Mouse (Mus musculus): Measurements from ENCODE around the gene Tmem256.

Tmem256 gene

DNA sequence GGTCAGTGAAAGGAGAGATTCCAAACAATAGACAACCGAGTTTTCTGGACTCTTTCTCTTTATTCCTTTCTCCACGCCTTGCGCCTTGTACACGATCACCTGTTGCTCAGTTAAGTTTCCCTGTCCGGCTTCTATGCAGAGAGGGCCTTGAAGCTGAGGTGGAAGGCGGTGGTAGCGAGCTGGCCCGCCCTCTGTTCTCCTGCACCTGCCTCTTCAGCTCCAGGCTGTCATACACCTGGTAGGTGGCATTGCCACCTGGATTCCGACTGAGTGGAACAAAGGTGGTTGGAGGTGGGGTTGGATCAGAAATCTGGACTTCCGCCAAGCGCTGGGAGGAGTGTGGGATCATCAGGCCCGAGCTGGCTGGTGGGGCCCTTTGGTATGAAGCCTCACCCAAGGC is 21.8 kb upstream of the Tmem256 start:
- DNase-seq, result no peak

DNA sequence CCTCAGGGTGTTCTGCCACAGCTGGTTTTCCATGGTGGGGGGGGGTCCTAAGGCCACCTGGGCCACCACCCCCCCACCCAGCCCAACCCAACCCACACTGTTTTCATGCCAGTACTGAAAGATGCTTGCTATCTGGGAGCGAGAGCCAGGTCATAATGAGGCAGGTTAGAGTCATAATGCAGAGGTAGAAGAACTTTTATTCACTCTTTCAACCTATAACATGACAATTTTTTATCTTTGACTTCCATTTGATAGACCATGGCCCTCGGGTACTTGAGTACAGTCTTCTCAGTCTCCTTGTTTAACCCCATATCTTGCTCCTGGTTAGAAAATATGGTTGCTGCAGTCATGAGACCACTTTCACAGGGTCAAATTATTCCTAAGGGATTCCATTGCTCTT is 19.9 kb upstream of the Tmem256 start, which contains the start of gene Spem2:
Gene Spem2 (minus strand): TSS at position 101 of the 400 bp plus-strand sequence.
- DNase-seq, result no peak

DNA sequence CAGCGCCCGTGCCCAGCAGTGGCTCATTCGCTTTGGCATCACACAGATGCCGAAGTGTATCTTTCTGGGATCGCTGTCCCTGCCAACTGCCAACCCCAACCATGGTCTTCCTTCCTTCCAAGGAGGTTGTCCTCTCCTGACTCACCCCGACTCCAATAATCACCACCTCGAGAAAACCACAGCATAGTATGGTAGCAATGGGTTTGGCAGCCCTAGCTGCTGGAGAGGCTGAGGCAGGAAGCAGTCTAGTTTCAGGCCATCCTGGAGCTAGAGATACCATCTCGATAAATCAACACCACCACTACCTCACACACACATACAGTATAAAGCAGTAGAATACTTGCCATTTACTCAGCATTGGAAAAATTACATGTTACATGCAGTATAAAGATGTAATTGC is 19.4 kb upstream of the Tmem256 start:
- no peak for DNase-seq

DNA sequence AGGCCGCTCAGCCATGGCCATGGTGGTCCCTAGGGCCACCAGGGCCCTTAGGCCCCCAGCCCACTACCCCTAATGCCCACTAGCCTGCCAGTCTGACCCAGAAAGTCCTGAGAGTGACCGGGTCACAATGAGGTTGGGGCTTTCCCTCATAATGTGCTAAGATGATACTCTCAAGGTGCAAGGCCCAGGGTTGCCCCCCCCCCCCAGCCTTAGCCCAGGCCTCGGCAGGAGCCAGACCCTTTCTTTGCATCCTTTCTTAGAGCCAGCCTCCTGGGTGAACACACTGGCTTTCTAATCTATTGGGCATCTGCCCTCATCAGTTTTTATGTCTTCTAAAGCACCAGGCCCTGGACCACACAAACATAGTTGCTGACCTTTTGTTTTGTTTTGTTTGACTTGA is 16.2 kb upstream of the Tmem256 start, which contains the start of gene Spem1:
Gene Spem1 (minus strand): TSS at position 101 of the 400 bp plus-strand sequence.
- no peak for DNase-seq

DNA sequence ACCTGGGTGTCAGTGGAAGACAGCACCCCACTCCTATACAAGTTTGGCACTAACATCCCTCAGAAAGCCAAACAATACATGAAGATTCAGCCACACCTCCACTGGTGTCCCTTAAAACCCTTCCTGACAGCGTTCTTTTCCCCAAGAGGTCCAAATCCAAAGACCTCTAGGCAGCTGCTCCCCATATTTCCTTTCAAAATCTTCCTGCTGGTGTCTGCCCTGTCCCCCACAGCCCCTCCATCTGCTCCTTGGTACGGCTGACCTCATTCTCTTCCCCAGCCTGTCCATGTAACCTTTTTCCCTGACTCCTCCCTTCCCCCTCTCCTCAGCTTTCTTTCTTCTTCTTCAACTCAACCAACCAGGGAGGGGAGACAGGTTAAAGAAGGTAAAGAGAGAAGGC is 14.9 kb upstream of the Tmem256 start:
- DNase-seq, result no peak

DNA sequence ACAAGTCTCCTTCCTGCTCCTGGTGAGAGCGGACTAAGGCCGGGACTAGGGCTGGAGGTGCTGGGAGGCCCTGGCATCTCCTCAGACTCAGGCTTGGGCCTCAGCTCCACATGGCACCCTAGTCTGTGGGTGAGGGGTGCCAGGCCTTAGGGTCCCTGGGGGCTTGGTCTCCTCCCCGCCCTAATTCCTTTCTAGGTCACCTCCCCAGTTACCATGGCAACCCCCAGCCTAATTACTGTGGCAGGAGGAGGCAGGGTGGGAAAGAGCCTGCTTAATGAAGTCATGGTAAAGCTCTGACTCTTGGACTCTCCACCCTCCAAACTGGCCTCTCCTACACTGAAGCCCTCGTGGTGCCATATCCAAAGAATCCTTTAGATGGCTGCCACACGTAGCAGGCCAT is 9.5 kb upstream of the Tmem256 start:
- no peak for DNase-seq

DNA sequence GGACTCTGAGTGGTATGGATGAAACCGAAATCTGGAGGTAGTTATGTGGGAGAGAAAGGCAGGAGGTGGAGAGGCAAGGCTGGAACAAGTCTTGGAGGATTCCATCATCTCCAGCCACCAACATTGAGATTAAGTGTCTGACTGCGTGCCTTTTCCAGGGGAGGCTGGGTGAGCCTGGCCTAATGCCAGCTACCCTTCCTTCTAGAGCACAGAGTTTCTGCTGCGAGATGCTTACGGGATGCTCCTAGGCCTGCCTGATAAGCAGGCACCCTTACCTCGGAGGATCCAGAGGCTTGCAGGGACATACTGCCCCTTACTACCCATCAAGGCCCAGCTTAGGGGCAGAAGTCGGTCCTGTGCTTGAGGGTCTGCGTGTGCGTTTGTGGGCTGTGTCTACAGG is 4.8 kb upstream of the Tmem256 start:
- no peak for DNase-seq

DNA sequence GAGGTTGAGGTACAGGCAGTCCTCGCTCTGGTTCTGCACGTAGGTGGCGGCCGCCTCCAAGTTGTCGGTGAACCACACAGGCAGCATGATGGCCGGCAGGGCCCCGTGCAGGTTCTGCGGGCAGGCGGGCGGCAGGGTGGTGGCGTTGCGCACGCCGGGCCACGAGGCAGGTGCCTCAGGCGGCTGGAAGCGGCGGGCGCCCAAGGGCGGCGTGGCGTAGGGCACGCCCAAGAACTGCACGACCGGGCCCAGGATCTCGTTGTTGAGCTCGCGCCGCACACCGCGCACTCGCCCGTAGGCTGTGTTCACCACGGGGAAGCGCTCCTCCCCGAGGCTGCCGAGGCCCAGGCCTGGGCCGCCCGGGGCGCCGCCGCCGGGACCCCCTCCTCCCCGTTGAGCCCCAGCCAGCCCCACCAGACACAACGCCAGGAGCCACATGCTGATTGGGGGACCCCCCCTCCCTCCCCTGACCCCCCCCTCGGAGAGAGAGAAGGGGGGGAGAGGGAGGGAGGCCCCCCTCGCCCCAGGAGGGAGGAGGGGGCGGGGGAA is 4.2 kb upstream of the Tmem256 start:
- no peak for DNase-seq

DNA sequence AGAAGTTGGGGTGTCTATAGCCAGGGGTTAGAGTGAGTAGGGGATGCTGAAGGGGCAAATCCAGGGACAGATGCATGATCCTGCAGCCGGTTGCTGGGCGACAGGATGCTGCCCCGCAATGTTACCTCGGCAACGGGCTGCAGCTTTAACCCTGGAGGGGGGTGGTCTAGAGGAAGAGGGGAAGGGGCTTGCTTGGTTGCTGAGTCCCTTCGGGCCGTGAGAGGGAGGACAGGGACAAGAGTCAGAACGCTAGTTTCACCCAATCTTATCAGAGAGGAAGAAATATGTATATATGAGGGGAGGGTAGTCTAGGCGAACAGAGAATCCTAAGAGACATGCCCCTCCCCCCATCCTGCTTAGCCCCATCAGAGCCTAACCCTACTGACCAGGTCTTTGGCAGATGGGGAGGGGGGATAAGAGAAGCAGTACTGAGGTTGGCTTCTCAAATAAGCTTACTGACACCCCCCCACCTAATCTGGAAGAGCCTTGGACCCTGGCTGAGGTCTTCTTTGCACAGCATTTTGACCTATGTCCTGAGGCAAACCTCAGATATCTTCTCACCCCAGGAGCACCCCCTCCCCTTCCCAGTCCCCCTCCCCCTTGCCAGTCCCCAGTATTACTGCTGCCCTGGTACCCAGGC is 2.9 kb upstream of the Tmem256 start:
- DNase-seq, result no peak

DNA sequence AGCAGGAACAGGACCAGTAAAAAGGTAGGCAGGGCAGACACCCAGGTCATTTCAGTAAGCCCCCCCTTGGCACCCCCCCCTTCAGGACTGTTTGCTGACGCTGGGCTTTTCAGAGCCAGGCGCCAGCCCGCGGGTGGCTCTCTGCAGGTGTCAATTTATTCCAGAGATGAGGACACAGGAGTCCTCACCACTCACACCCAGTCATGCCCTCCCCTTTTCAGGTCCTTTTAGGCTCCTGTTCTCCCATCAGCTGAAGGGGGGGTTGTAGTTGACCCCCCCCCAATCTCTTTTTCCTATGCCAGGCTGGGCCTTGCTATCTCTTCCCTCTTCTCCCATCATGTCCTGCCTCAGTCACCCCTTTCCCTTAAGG is 2.4 kb upstream of the Tmem256 start:
- no peak for DNase-seq

DNA sequence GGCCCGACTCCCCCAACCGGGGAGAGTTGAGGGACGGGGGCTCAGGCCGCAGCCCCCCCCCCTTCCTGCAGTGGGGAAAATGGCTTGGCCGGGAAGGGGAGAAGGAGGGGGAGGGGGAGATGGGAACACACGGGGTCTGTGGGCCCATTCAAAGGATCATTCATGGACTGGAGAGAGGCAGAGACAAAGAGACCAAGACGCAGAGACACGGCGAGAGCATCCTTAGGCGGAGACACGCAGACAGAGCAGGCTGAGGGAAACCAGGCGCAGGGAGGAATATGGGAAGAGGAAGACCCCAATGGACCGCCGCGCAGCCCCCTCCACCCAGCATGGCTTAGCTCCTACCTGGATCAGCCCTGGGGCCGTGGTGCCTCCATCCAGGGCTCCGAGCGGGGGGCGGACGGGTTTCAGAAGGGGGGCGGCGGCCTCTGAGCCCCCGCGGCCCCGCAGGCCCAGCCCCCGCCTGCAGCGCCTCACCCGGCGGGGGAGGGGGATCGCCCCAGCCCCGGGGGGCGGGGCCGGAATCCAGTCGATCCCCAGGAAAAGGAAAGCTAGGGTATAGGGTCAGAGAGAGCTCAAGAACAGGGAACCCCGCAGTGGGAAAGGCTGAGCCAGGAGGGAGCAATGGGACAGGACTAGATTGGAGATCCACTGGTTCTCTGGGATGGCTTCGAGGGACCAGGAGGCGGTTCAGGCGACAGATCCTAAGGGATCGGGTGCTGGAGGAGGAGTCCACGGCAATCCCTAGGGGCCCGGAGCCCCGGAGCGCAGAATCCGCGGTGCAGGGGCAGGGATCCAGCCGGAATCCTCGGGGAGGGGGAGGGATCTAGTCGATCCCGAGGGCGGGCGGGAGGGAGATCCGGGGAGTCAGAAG is 1.4 kb upstream of the Tmem256 start:
- DNase-seq, result peak; percentile 69

DNA sequence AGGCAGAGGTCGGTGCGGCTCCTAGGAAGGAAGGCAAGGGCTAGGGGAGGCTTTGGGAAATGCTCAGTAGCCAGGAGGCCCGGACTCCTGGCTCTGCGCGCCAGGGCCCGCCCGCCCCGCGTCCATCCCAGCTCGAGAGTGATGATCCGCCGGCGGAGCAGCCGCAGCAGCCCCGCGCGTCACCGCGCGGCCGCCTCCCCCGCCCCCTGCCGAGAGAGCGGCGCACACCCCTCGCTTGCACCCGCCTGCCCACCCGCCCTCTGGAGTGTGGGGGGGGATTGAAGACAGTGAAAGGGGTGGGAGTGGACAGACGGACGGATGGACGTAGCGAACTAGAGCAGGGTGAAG is 736 bp upstream of the Tmem256 start, which contains the start of gene Nlgn2:
Gene Nlgn2 (minus strand): TSS at position 181 of the 348 bp plus-strand sequence.
- no peak for DNase-seq

DNA sequence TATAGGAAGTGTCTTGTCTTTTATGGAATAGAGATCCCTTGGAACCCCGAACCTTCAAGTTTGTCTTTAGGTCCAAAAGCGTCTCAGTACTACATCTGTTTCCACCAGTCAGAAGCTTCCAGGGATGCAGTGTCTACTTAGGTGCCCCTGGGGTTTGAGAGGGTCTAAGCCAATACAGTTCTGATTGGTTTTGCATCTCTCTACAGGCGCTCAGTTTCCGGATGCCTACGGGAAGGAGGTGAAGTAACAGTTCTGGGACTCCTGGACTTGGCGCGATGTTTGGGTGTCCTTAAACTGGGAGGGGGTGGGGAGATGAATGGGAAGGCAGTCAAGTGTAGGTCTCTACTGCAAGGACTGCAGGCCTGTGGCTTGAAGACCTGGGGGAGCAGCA is 395 bp downstream of the Tmem256 start:
- DNase-seq, result no peak

DNA sequence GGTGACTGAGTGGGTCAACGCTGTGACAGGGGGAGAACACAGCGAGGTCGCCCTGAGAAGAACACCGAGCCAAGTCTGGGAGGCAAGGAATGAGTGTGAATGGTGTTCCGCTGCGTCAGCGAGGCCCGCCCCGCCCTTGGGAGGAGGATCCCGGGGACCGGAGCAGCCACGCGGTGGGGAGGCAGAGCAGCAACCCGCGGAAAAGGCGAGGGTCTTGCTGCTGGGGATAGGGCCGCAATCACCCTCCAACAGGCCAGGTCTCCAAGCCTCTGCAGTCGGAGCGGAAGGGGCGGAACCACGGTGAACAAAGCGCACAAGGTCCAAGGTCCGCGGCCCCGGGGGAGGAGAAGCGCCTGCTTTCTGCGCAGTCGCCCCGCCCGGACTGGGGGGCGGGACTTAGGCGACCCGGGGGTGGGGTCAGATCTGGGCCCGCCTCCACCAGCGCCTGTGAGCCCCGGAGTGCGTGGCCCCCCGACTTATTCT is 7.9 kb downstream of the Tmem256 start, which contains the start of gene Plscr3:
Gene Plscr3 (plus strand): TSS at position 179 of the 483 bp plus-strand sequence.
- peak; percentile 90 for DNase-seq

DNA sequence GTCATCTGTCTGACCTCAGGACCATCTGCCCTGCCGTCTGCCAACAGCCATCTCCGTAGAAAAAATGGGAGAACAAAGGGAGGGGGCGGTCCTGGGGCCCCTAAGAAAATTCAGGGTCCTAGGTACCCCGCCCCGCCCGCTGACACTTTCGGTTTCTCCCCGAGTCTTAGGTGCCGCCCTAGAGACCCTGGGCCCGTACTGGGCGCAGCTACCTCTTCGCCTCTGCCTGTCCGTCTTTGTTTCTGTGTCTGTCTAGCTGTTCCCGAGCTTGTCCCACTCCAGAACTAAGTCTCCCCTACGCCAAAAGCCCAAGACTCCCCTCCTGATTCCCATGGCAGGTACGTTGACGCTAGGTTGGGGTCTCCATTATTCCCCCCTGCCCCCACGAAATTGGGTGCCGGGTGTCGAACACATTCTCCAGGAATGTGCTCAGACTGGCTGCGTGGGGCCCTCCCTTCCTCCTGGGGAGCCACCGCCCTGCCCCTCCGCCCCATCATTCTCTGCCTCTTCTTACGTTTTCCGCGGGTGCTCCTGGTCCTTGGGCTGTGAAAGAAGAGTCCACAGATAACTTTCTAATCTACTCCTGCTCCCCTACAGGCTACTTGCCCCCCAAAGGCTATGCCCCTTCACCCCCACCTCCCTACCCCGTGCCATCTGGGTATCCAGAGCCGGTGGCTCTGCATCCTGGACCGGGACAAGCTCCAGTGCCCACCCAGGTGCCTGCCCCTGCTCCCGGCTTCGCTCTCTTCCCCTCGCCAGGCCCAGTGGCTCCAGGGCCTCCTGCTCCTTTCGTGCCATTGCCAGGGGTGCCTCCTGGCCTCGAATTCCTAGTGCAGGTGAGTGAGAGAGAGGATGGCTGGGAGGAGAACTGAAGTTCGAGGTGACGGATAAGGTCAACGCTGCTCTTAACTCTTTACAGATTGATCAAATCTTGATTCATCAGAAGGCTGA is 8.7 kb downstream of the Tmem256 start:
- no peak for DNase-seq

DNA sequence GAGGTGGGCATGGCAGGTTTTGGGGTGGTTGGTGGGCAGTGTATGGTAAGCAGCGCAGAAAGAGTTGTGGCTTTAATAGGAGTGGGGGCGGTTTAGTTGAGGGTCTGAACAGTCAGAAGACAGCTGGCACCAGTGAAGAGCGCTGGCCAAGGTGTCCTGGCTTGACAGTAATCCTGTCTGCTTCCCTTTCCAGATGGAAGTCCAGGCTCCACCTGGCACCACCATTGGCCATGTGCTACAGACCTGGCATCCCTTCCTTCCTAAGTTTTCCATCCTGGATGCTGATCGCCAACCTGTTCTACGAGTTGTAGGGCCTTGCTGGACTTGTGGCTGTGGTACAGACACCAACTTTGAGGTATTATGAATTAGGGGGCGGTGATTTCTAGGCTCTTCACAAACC is 9.7 kb downstream of the Tmem256 start:
- peak; percentile 66 for DNase-seq

DNA sequence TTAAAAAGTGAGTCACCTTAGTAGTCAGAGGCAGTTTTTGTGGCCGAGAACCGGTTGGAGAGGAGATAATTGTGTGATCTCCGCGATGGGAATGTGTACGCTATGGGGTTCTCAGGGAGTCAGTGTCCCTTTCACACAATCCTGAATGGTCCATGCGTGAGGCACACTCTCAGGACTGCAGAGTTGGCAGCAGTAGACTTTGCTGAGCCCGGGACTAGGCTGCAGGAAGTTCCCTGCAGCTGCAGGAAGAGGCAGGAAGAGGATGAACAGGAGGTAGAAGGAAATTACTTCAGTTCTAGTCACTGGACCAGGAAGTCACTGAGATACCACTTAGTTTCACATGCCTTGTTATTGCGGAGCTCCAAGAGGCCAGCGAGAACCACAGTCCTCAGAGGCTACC is 10.8 kb downstream of the Tmem256 start:
- DNase-seq, result no peak

DNA sequence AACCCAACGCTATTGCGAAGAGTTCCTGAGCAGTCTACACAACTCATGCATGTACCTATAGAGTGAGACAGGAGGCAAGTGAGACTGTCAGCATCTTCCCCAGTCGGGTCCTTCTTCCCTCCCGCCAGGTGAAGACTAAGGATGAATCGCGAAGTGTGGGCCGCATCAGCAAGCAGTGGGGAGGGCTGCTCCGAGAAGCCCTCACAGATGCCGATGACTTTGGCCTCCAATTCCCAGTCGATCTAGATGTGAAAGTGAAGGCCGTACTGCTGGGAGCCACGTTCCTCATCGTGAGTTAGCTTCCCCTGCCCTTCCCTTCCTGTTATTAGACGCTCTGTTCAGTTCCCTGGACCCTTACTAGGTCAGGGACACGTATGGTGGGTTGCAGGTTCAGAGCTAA is 11.6 kb downstream of the Tmem256 start:
- no peak for DNase-seq

DNA sequence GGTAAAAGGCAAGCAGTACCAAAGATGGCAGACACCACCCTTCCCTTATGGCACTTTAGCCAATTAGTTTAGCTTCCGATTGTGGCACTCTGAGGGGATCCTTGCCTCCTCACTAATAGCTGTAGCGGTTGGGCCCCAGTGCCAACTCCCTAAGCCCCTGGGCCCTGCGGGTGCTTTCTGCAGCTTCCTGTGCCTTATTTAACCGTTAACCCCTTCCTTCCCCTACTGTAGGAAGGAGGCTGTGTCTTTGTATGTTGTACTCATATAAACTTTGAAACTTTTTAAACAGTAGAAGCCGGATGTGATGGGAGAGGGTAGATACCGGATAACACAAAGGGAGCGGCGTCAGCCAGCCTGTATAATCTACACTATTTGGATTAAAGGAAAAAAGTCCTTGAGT is 12.4 kb downstream of the Tmem256 start:
- no peak for DNase-seq

DNA sequence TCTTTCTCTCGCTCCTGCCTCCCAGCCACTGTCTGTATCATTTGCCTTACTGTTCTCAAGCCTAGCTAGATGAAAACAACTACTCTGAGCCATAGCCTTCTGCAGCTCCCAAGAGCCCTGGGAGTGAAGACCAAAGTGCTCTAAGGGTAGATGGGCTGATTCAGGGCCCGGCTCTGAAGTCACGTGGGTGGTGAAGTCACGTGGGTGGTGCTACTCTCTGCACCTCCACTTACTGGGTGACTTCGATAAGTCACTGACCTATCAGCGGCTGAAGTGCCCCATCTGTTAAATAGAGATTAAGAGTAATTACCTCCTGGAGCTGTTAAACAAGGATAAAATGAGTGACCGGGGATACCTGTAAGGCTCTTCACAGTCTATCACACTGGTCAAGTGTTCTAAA is 15.7 kb downstream of the Tmem256 start:
- DNase-seq, result no peak

DNA sequence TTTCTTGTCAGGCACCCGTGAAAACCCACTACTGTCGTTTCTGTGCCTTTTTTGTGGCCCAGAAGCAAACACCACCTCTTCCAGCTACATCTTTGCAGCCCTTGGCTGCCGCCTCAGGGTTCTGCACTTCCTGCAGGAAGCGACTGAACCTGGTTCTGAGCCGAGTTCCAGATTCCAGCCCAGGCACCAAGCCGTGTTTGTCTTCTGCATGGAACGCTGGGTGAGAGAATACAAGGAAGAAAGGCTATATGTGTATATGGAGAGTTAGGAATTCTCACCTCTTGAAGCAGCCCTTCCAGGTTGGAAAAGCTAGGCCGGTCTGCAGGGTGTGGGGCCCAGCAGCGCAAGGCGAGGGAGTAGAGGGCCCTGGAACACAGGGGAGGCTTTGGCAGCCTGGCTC is 16.4 kb downstream of the Tmem256 start:
- no peak for DNase-seq

DNA sequence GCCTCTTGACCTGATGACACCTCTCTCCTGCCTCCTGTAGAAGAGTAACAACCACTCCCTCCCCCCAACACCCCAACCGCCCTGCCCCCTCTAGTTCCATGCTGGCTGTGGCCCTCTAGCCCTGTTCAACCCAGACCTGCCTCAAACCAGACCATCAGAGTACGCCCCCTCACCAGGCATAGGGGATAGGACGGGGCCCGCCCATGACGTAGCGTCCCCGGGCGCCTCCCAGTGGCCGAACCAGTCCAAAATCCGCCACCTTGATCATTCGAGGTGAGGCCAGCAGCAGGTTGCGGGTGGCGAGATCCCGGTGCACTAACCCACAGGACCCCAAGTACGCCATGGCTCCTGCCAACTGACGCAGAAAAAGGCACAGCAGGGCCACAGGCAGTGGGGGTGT is 17.0 kb downstream of the Tmem256 start:
- peak; percentile 48 for DNase-seq

All from cerebellum, adult 11 months (tissue).